Mouse (Mus musculus) liver, postnatal 0 days (tissue): ENCODE measurements around the gene Agap1. TPM values are rescaled to one million over a fixed set of nuclear protein-coding genes. Genes with fewer than 3 reads are reported as not detected.

Experiments
- ATAC-seq: fragments of 200-750 bp; cut with Nextera tagmentation; 2 replicates; pipeline ENCODE4 v1.8.0; 2017; ENCODE audit warnings: mild to moderate bottlenecking, moderate library complexity
- DNase-seq: peaks from one replicate; pipeline ENCODE4 v3.0.0-alpha.2; 2016
- H3K27ac ChIP-seq: fragments of 300-500 bp; sonication (generic); 2 replicates; pipeline ENCODE4 v1.5.1; 2014; ENCODE audit warnings: antibody characterized with exemption, moderate library complexity, mild to moderate bottlenecking, low read depth
- H3K27me3 ChIP-seq: fragments of 300-500 bp; sonication (generic); 2 replicates; pipeline ENCODE4 v1.6.1; 2014; ENCODE audit warnings: low read length, control low read depth, mixed read lengths; ENCODE audit not compliant: insufficient read depth
- H3K36me3 ChIP-seq: fragments of 300-500 bp; sonication (generic); replicated peaks from 2 replicates; pipeline ENCODE4 v1.6.1; 2014; ENCODE audit warnings: mild to moderate bottlenecking, control low read depth, low read length, moderate library complexity, mixed read lengths; ENCODE audit not compliant: insufficient read depth
- H3K4me1 ChIP-seq: fragments of 300-500 bp; sonication (generic); 2 replicates; pipeline ENCODE4 v1.6.1; 2014; ENCODE audit warnings: antibody characterized with exemption, mild to moderate bottlenecking, control low read depth; ENCODE audit not compliant: insufficient read depth
- H3K4me2 ChIP-seq: fragments of 300-500 bp; sonication (generic); 2 replicates; pipeline ENCODE4 v1.6.1; 2014; ENCODE audit warnings: low read depth, mild to moderate bottlenecking, low read length, moderate library complexity, mixed read lengths
- H3K4me3 ChIP-seq: fragments of 300-500 bp; sonication (generic); 2 replicates; pipeline ENCODE4 v1.5.1; 2014; ENCODE audit warnings: low read depth, low read length
- H3K9ac ChIP-seq: fragments of 300-500 bp; sonication (generic); replicated peaks from 2 replicates; pipeline ENCODE4 v1.6.1; 2014; ENCODE audit warnings: mild to moderate bottlenecking, moderate library complexity
- H3K9me3 ChIP-seq: fragments of 300-500 bp; sonication (generic); 2 replicates; pipeline ENCODE4 v1.6.1; 2016; ENCODE audit warnings: mild to moderate bottlenecking, control low read depth, low read length, mixed read lengths
- CTCF ChIP-seq: sonication (generic); IDR thresholded peaks from 2 replicates; pipeline ENCODE4 v1.5.1; 2016; ENCODE audit warnings: antibody characterized with exemption, low read depth
- EP300 ChIP-seq: IDR thresholded peaks from 2 replicates; pipeline ENCODE4 v1.6.1; 2016; ENCODE audit warnings: antibody characterized with exemption, low read depth, mild to moderate bottlenecking
- WGBS: fragments of 180-500 bp; shearing (Covaris S2); extraction: QIAGEN DNeasy Blood & Tissue Kit; methylation state at CpG from one replicate; pipeline ENCODE4 v1.1.7; 2014; ENCODE audit not compliant: insufficient replicate concordance; 5-methylcytosine and 5-hydroxymethylcytosine counted together
- polyA plus RNA-seq: library from polyadenylated mRNA; unstranded; fragments of >200 nt; fragmentation: Nextera tagmentation; extraction: Ambion mirVana; gene quantifications from 2 replicates; pipeline ENCODE4 v1.2.1, GENCODE M21; 2015

The Agap1 gene
- polyA plus RNA-seq, 1 experiment from 2014 or later: 1.0 TPM

GRCm38 (mm10) chr1:89568546-89569405 is 114.2 kb downstream of the Agap1 start:
- ATAC-seq: peak; percentile 29; the same call in 1 of the 2 replicates
- Histone ChIP-seq H3K4me1 (peaks cover 19% of the 10 kb centered on the region), H3K9ac (no peak overlapping the region), H3K9me3 (no peaks in the 10 kb centered on the region), H3K27ac (no peak overlapping the region), H3K27me3 (no peaks in the 10 kb centered on the region), H3K36me3 (no peaks in the 10 kb centered on the region), H3K4me3 (no peak overlapping the region), H3K4me2 (no peak overlapping the region)
- WGBS: 55% methylated on average over 6 of the region's 6 CpGs
- TF ChIP-seq CTCF: no peak
- TF ChIP-seq EP300: no peak
- no peak for DNase-seq

- no peaks in the 10 kb centered on the region for H3K9me3 ChIP-seq
- peak; percentile 30 for DNase-seq
- no peaks in the 10 kb centered on the region for H3K27me3 ChIP-seq
- peaks cover 25% of the 10 kb centered on the region for H3K4me1 ChIP-seq
- no peak overlapping the region for H3K27ac ChIP-seq
- no peak overlapping the region for H3K4me3 ChIP-seq
- no peak overlapping the region for H3K4me2 ChIP-seq
- no peak overlapping the region for H3K9ac ChIP-seq
- no peak for TF ChIP-seq CTCF
- no peak for TF ChIP-seq EP300
- H3K36me3 ChIP-seq: no peaks in the 10 kb centered on the region
- 61% methylated on average over 4 of the region's 4 CpGs for WGBS
- peak; percentile 57 for ATAC-seq
Measured at GRCm38 (mm10) chr1:89570522-89571299, 116.1 kb downstream of the Agap1 start.

GRCm38 (mm10) chr1:89573486-89573885 is 118.9 kb downstream of the Agap1 start:
- no peak overlapping the region for H3K4me3 ChIP-seq
- H3K27me3 ChIP-seq: no peaks in the 10 kb centered on the region
- no peak overlapping the region for H3K9ac ChIP-seq
- no peaks in the 10 kb centered on the region for H3K9me3 ChIP-seq
- ATAC-seq (no peak), DNase-seq (no peak)
- peaks cover 30% of the 10 kb centered on the region for H3K4me1 ChIP-seq
- no peak overlapping the region for H3K27ac ChIP-seq
- no peak overlapping the region for H3K4me2 ChIP-seq
- 90% methylated on average over 4 of the region's 4 CpGs for WGBS
- TF ChIP-seq CTCF (no peak), EP300 (no peak)
- no peaks in the 10 kb centered on the region for H3K36me3 ChIP-seq

DNA sequence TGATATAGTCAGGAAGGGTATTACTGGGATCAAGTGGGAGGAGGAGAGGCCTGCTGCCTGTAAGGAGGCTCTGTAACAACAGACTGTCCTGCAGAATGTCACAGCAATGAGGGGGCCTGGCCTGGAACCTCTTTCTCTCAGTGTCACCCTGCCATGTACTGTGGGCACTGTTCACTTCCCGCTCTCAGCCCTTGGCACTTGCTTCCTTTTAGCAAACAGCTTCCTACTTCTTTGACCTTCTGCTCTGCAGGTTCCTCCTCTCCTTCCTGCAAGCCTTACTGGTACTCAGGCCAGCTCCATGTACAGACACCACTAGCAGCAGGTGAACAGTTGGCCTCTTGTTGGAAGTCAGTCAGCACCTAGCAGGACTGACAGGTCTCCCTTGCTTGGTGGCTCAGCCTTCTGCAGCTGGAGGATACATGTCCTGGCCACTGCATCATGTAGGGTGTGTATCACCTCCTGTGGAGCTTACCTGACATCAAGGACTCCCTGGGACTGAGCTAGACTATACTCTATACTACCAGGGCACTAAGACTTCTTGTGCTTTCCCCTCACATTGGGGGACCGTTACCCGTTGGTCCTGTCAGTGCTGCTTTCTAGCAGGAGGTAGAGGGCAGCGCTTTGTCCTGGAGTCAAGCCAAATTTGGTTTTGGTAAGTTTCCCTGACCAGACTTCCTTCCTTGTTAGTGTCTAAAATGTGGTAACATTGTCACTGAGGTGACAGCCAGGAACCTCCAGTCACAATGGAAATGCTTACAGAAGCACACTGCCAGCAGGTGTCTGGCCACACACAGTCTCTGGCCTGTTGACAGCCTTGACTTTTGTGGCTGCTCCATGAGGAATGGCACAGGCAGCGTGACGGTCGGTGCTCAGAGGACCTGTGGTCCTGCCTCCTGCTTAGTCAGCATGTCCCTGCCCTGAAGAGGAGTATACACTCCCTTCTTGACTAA is 120.6 kb downstream of the Agap1 start:
- H3K36me3 ChIP-seq: no peaks in the 10 kb centered on the region
- WGBS: 40% methylated on average over 7 of the region's 7 CpGs
- peaks cover 24% of the 10 kb centered on the region for H3K4me1 ChIP-seq
- no peak for TF ChIP-seq EP300
- TF ChIP-seq CTCF: no peak
- peak overlapping the region; percentile 77 for H3K27ac ChIP-seq
- no peak overlapping the region for H3K4me3 ChIP-seq
- no peak overlapping the region for H3K9ac ChIP-seq
- DNase-seq (no peak), ATAC-seq (0 out of 2 replicates have a peak, but pooled peaks have one; percentile 14)
- H3K27me3 ChIP-seq: no peaks in the 10 kb centered on the region
- H3K4me2 ChIP-seq: peak overlapping the region; percentile 42; the same call in 1 of the 2 replicates
- no peaks in the 10 kb centered on the region for H3K9me3 ChIP-seq

DNA sequence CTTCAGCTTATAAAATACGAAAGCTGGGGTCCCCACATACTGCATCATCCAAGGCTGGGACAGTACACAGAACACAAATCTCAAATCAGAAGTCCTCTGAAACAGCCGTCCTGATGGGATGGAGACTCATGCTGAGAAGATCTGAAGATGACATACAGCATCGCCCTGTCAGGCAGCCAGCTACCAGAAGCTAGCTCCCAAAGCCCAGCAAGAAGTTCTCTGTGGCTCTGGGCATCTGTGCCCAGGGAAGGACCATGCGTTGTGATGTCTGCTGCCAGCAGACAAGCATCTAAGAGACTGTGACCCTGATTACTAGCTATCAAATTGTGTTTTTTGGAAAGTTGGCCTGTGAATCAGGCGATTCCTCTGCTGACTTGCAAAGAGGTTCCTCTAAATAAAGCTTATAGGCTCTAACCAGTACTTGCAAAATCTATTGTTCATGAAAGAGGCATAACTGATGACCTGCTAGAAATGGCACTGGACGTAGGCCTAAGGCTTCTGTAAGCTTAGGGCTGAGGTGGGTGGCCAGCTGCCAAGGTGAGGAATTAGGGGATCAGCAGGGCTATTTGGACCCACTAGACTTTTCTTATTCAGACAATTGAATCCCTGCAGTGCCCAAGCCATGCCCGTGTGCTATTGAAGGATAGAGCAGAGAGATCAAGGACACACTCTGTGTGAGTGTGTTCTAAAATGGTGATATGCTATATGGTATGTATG is 121.7 kb downstream of the Agap1 start:
- no peak for DNase-seq
- Histone ChIP-seq H3K9me3 (no peaks in the 10 kb centered on the region), H3K9ac (no peak overlapping the region), H3K4me3 (no peak overlapping the region), H3K36me3 (no peaks in the 10 kb centered on the region), H3K4me1 (peaks cover 19% of the 10 kb centered on the region), H3K27ac (no peak overlapping the region; the same call in 1 of the 2 replicates), H3K4me2 (no peak overlapping the region), H3K27me3 (peaks cover 8% of the 10 kb centered on the region)
- 69% methylated on average over 7 of the region's 7 CpGs for WGBS
- TF ChIP-seq EP300 (no peak), CTCF (no peak)
- no peak for ATAC-seq
